Mouse (Mus musculus) bone marrow, adult 2 months (tissue): ENCODE measurements around the gene Espnl.

Source experiments
- CTCF ChIP-seq: fragments of 200-500 bp; IDR thresholded peaks from 2 replicates; pipeline ENCODE4 v1.5.1; 2011; ENCODE audit warnings: low read length, control low read depth; ENCODE audit not compliant: control insufficient read depth, insufficient read depth
- POLR2A ChIP-seq: fragments of 200-500 bp; IDR thresholded peaks from 2 replicates; pipeline ENCODE4 v1.6.1; 2011; ENCODE audit warnings: low read depth, mild to moderate bottlenecking, control low read depth, low read length, borderline replicate concordance; ENCODE audit not compliant: control insufficient read depth

DNA sequence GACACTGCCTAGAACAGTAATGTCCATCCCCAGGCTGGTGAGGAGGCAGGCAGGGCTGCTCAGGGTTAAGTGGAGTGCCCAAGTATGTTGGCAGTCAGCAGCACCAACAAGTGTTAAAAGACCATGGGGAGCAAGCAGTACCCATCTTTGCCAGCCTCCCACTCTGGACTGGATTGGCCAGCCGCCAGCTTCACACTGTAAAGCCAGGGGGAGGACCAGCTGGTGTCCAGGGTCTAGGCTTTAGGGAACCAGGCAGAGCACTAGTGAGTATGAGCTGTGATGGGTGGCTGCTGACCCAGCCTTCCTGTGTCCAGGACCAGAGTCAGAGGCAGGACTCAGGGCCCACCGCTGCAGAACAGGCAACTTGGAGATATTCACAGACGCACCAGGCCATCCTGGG is 22.1 kb downstream of the Espnl start:
- no peak for TF ChIP-seq POLR2A
- no peak for TF ChIP-seq CTCF
